Mouse (Mus musculus): ENCODE measurements around the gene Sat2. TPM values are rescaled to one million over a fixed set of nuclear protein-coding genes. Genes with fewer than 3 reads are reported as not detected.

Gene Sat2
- polyA plus RNA-seq (2012; rRNA removed; ENCODE audit: low replicate concordance) = 1.4 TPM in 2 replicates

DNA sequence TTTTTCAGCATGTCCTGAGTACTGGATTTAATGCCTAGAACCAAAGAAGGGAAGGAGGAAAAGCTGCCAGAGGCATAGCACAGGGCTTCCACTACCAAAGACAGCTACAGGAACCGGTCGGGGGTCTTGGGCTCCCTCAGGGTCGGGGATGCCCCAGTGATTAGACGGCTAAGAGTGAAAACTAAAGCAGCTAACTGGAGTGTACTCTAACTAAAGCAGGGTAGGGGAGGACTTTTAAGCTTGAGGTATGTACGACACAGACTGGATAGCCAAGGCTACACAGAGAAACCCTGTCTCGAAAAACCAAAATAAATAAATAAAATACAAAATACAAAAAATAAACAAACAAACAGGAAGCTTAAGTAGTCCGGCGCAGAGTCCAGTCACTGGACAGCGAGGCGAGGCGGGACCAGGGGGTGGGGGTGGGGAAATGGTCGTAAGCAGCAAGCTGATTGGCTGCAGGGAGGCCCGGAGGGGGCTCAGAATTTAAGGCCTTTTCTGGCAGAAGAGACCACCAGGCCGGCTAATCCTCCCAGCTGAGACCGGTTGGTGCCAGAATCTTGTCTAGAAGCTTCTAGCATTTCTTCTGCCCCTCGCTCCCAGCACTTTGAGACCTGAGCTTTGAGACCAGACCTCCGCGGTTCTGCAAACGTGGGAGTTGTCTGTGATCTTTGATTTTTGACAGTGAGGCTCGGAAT is at the start of gene Sat2:
Gene Sat2 (plus strand): TSS at position 454 of the 698 bp plus-strand sequence.

GRCm38 (mm10) chr11:69580091-69580514 is 41.7 kb upstream of the Sat2 start, which contains the start of the genes Wrap53 and Trp53:
Gene Wrap53, minus strand, starts transcription at chr11:69580255.
Gene Trp53, plus strand, starts transcription at chr11:69580359.

DNA sequence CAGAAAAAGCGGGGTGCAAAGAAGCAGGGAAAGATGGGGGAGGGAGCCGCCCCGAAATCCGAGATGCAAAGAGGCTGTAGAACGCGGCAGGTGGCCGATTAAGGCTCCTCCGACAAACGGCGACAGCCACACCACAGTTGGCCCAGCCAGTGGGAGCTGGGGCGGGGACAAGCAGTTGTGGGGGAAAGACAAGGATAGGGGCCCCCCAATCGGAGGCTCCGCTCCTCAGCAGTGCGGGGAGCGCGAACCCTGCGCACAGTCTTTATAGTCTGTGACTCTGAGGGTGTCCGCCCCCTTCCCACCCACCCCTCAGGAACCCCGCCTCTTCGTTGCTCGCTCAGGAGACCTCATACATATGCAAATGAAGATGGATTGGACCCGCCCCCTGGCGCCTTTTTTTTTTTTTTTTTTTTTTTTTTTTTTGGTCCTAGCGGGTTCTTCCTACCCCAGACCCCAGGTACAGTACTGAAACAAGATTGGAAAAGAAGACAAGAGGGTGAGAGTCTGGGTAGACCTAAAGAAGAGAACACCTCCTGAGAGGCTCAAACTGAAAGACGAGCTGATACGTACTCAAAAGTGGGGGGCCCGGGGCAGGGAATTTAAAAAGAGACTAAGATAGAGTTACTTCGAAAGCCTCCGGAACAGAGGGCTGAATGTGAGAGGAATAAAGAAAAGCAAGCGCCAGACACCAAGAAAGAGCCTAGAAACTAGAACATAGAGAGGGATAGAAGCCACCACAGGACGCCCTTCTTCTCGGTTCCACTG is 15.9 kb upstream of the Sat2 start, which contains the start of gene Atp1b2:
Gene Atp1b2 (minus strand): TSS at position 217 of the 765 bp plus-strand sequence.

GRCm38 (mm10) chr11:69617805-69618204 is 4.0 kb upstream of the Sat2 start, which contains the start of gene Shbg:
Gene Shbg, minus strand, starts transcription at chr11:69617905.

GRCm38 (mm10) chr11:69632284-69633089 is 10.7 kb downstream of the Sat2 start, which contains the start of gene Fxr2:
Gene Fxr2, plus strand, starts transcription at chr11:69632990.

DNA sequence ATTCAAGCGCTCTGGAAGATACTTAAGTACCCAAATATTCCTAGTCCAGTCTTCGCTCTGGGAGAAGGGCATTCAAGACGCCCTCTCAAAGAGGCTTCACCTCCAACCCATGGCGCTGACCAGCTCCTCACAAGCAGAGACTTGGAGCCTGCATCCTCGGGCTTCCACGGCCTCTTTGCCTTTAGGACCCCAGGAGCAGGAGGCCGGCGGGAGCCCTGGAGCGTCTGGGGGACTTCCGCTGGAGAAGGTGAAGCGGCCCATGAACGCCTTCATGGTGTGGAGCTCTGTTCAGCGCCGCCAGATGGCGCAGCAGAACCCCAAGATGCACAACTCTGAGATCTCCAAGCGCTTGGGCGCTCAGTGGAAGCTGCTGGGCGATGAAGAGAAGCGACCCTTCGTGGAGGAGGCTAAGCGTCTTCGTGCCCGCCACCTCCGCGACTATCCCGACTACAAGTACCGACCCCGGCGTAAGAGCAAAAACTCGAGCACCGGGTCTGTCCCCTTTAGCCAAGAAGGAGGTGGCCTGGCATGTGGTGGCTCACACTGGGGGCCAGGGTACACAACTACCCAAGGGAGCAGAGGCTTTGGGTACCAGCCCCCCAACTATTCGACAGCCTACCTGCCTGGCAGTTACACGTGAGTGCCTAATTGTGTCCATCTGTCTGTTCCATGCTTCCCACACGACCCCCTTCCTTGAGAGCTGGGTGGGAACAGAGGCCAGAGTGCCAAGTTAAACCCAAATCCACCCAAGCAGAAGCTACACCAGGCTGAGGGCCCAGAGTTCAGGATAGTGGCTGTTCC is 33.6 kb downstream of the Sat2 start, which contains the start of gene Sox15:
Gene Sox15 (plus strand): TSS at position 51 of the 801 bp plus-strand sequence.

DNA sequence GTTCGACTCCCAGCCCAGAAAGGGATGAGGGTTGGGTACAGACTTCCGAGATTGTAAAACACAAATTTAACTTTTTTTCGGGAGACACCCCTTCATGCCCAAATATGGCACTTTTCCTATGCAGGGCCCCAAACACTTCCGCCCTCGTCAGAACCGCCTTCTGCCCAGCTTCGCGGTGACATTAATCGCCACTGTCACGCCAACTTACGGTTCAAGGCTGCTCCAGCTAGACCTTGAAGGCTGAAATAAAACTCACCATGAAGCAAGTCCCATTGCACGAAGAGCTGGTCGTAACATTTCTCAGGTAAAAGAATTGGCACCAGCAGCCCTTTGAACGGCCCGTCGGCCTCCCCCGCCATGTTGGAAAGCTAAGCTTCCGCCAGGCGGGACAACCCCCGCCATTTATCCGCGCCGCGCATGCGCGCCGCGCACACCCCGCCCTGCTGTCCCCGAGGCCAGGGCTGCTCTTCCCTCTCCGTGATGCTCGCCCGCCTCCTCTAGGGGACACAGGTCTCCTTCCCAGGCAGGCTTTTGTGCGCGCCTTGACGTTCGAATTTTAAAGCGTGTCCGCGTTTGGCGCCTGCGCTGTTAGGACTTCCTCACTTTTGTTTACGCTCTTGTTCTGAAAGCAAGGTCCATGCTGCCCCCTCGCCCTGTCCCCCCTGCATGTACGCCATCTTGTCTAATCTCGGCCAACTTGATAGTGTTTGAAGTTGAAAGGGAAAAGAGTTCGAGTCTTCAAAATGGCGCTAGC is 40.6 kb downstream of the Sat2 start, which contains the start of gene Mpdu1:
Gene Mpdu1 (minus strand): TSS at position 430 of the 754 bp plus-strand sequence.

DNA sequence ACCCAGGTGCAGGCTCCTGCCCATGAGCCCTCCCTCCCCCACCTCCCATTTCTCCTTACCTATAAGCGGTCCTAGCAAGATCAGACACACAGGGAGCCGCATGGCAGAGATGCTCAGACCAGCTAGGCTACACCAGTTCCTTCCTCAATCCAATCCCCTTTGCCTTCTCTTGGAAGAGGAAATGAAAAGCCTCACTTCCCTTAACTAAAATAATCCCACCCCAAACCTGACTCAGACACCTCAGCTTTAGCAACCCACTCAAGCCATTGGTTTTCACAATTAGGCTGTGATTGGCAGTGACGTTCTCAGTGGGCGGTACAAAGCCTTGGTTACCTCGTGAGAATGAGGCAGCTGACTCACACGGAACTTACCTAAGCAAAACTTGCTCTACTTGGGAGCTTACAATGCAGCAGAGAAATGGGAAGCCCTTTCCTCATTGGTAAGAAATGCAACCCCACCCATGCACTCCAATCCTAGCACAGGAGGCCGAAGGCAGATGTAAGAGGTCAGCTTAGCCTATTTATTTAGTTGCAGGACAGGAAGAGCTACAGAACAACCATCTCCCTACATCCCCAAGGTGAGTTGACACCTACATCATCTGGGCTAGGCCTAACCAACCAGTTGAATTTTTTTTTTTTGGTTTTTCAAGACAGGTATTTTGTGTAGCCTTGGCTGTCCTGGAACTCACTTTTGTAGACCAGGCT is 44.3 kb downstream of the Sat2 start, which contains the start of gene Cd68:
Gene Cd68 (minus strand): TSS at position 193 of the 704 bp plus-strand sequence.

GRCm38 (mm10) chr11:69672211-69672706 is 50.4 kb downstream of the Sat2 start, which contains the start of gene Eif4a1:
Gene Eif4a1, minus strand, starts transcription at chr11:69672423.

Other genes starting within 250 kb of the Sat2 start
- gene Naa38, start 226.5 kb upstream of the Sat2 start, polyA plus RNA-seq (2012; rRNA removed; ENCODE audit: low replicate concordance) = 130 and 134 TPM in 2 replicates
- gene Cyb5d1, start 226.4 kb upstream of the Sat2 start, polyA plus RNA-seq (2012; rRNA removed; ENCODE audit: low replicate concordance) = 2.0 and 2.9 TPM in 2 replicates
- gene Tmem88, start 223.8 kb upstream of the Sat2 start, polyA plus RNA-seq (2012; rRNA removed; ENCODE audit: low replicate concordance) = 15.1 and 29.8 TPM in 2 replicates
- gene Kdm6b, start 208.3 kb upstream of the Sat2 start, polyA plus RNA-seq (2012; rRNA removed; ENCODE audit: low replicate concordance) = 17.7 and 37.7 TPM in 2 replicates
- 0.49 and 0.59 TPM in 2 replicates for gene Dnah2, start 72.9 kb upstream of the Sat2 start, polyA plus RNA-seq (2012; rRNA removed; ENCODE audit: low replicate concordance)
- gene Efnb3, start 61.8 kb upstream of the Sat2 start, polyA plus RNA-seq (2012; rRNA removed; ENCODE audit: low replicate concordance) = 1.4 and 1.6 TPM in 2 replicates
- 20.1 and 31.7 TPM in 2 replicates for gene Wrap53, start 41.8 kb upstream of the Sat2 start, polyA plus RNA-seq (2012; rRNA removed; ENCODE audit: low replicate concordance)
- gene Trp53, start 41.7 kb upstream of the Sat2 start, polyA plus RNA-seq (2012; rRNA removed; ENCODE audit: low replicate concordance) = 44.5 and 49.2 TPM in 2 replicates
- gene Atp1b2, start 16.1 kb upstream of the Sat2 start, polyA plus RNA-seq (2012; rRNA removed; ENCODE audit: low replicate concordance) = 3.0 and 5.0 TPM in 2 replicates
- gene Shbg, start 4.1 kb upstream of the Sat2 start, polyA plus RNA-seq (2012; rRNA removed; ENCODE audit: low replicate concordance) = not detected in 2 replicates
- gene Fxr2, start 11.0 kb downstream of the Sat2 start, polyA plus RNA-seq (2012; rRNA removed; ENCODE audit: low replicate concordance) = 37.9 and 40.8 TPM in 2 replicates
- gene Sox15, start 33.3 kb downstream of the Sat2 start, polyA plus RNA-seq (2012; rRNA removed; ENCODE audit: low replicate concordance) = 0.26 TPM in 1 of 2 replicates, not detected in the other
- gene Mpdu1, start 40.6 kb downstream of the Sat2 start, polyA plus RNA-seq (2012; rRNA removed; ENCODE audit: low replicate concordance) = 184 and 214 TPM in 2 replicates
- 20.5 and 25.2 TPM in 2 replicates for gene Cd68, start 44.1 kb downstream of the Sat2 start, polyA plus RNA-seq (2012; rRNA removed; ENCODE audit: low replicate concordance)
- gene Eif4a1, start 50.4 kb downstream of the Sat2 start, polyA plus RNA-seq (2012; rRNA removed; ENCODE audit: low replicate concordance) = 71.8 and 97.2 TPM in 2 replicates
- gene Senp3, start 60.1 kb downstream of the Sat2 start, polyA plus RNA-seq (2012; rRNA removed; ENCODE audit: low replicate concordance) = 15.6 and 17.3 TPM in 2 replicates
- gene Tnfsf13, start 63.8 kb downstream of the Sat2 start, polyA plus RNA-seq (2012; rRNA removed; ENCODE audit: low replicate concordance) = 11.1 and 13.6 TPM in 2 replicates
- gene Tnfsf12, start 73.8 kb downstream of the Sat2 start, polyA plus RNA-seq (2012; rRNA removed; ENCODE audit: low replicate concordance) = 17.8 and 19.2 TPM in 2 replicates
- gene Tnfsfm13, start 74.1 kb downstream of the Sat2 start, polyA plus RNA-seq (2012; rRNA removed; ENCODE audit: low replicate concordance) = 3.7 and 4.7 TPM in 2 replicates
- 22.0 and 29.9 TPM in 2 replicates for gene Polr2a, start 136.6 kb downstream of the Sat2 start, polyA plus RNA-seq (2012; rRNA removed; ENCODE audit: low replicate concordance)
- gene Slc35g3, start 139.9 kb downstream of the Sat2 start, polyA plus RNA-seq (2012; rRNA removed; ENCODE audit: low replicate concordance) = 0.13 TPM in 1 of 2 replicates, not detected in the other
- 7.0 and 19.2 TPM in 2 replicates for gene Zbtb4, start 143.9 kb downstream of the Sat2 start, polyA plus RNA-seq (2012; rRNA removed; ENCODE audit: low replicate concordance)
- 3.8 and 6.8 TPM in 2 replicates for gene Chrnb1, start 173.9 kb downstream of the Sat2 start, polyA plus RNA-seq (2012; rRNA removed; ENCODE audit: low replicate concordance)
- 2.7 and 6.1 TPM in 2 replicates for gene Fgf11, start 179.8 kb downstream of the Sat2 start, polyA plus RNA-seq (2012; rRNA removed; ENCODE audit: low replicate concordance)
- 44.7 and 80.5 TPM in 2 replicates for gene Tmem102, start 183.6 kb downstream of the Sat2 start, polyA plus RNA-seq (2012; rRNA removed; ENCODE audit: low replicate concordance)
- not detected in 2 replicates for gene Gm39566, start 193.3 kb downstream of the Sat2 start, polyA plus RNA-seq (2012; rRNA removed; ENCODE audit: low replicate concordance)
- gene Spem2, start 196.4 kb downstream of the Sat2 start, polyA plus RNA-seq (2012; rRNA removed; ENCODE audit: low replicate concordance) = not detected in 2 replicates
- 0.09 and 0.13 TPM in 2 replicates for gene Spem1, start 200.2 kb downstream of the Sat2 start, polyA plus RNA-seq (2012; rRNA removed; ENCODE audit: low replicate concordance)
- gene Nlgn2, start 215.8 kb downstream of the Sat2 start, polyA plus RNA-seq (2012; rRNA removed; ENCODE audit: low replicate concordance) = 6.9 and 15.5 TPM in 2 replicates
- 102 and 130 TPM in 2 replicates for gene Tmem256, start 216.5 kb downstream of the Sat2 start, polyA plus RNA-seq (2012; rRNA removed; ENCODE audit: low replicate concordance)
- gene Plscr3, start 224.4 kb downstream of the Sat2 start, polyA plus RNA-seq (2012; rRNA removed; ENCODE audit: low replicate concordance) = 39.3 and 58.9 TPM in 2 replicates
- gene Tnk1, start 236.7 kb downstream of the Sat2 start, polyA plus RNA-seq (2012; rRNA removed; ENCODE audit: low replicate concordance) = 34.8 and 47.5 TPM in 2 replicates